Mouse (Mus musculus) right cerebral cortex, adult 18-20 months (tissue): Measurements from ENCODE around the gene Olfr630.
"Not testable (repeated sequence)": the region's sequence is repeated elsewhere in the genome, so short reads cannot be mapped to it uniquely, and the experiment has no call there.

ENCODE experiments used
- DNase-seq: peaks from one replicate; pipeline ENCODE4 v3.0.0; 2022; ENCODE audit warnings: mixed read lengths

Gene Olfr630

DNA sequence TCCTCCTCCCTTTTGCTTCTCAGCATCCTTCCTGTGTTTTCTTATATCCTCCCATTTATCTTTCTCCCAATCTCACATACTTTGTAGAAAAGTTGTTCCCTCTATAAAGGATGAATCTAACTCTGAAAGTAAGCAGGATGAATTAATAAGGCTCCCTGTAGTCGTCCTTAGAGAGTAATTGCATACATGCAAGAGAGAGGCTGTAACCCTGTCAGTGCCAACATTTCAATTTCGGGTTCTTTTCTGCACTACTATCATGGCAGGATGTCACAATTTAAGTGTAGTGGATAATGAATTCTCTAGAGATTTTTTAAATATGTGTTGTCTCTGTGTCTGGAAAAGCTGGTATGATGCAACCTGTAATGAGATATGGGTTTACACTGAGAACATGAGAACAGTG is at the start of gene Olfr630:
Gene Olfr630 (minus strand): TSS at position 101 of the 400 bp plus-strand sequence.
- DNase-seq: no peak

GRCm38 (mm10) chr7:103806856-103807255 is 49.7 kb upstream of the Olfr630 start:
- peak; percentile 13 for DNase-seq

GRCm38 (mm10) chr7:103792669-103793388 is 35.7 kb upstream of the Olfr630 start:
- DNase-seq: no peak

DNA sequence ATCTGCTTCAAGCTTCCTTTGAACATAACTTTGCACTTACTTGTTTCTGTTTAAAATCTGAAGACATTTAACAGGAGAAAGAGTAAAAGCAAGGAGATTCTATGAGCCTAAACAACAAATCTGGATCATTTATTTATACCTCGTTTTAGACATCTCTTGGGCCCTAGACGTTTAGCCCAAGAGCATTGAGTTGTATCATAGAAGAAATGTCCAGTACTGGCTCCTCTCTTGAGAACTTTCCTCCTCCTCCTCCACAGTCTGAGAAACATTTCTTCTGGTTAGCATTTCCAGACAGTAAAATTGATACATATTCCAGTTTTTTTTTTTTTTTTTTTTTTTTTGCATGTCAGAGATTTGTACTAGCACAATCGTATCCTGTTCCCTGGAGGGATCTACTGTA is 34.6 kb upstream of the Olfr630 start, which contains the start of gene Olfr67:
Gene Olfr67 (minus strand): TSS at position 101 of the 400 bp plus-strand sequence.
- DNase-seq: no peak

GRCm38 (mm10) chr7:103779598-103779997 is 22.5 kb upstream of the Olfr630 start, which contains the start of gene Olfr68:
Olfr68 (minus strand) TSS chr7:103779698.
- DNase-seq: no peak

DNA sequence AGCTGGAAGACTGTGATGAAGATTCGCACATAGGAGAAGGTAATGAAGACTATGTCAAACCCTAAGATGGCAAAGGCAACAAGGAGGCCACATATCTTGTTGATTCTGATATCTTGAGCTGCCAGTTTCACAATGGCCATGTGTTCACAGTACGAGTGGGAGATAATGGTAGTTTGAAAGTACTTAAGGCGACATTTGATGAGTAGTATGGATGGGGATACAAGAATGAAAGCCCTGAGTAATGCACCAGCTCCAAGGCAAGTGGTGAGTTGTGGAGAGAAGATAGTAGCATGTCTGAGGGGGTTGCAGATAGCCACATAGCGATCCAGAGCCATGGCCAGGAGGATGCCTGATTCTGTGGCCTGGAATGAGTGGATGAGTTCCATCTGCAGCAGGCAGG is 20.5 kb upstream of the Olfr630 start:
- not testable (repeated sequence) for DNase-seq

- no peak for DNase-seq
These were observed 14.4 kb upstream of the Olfr630 start, which contains the start of gene Olfr69 for GRCm38 (mm10) chr7:103771494-103771893. Olfr69 (minus strand) TSS chr7:103771594.

DNA sequence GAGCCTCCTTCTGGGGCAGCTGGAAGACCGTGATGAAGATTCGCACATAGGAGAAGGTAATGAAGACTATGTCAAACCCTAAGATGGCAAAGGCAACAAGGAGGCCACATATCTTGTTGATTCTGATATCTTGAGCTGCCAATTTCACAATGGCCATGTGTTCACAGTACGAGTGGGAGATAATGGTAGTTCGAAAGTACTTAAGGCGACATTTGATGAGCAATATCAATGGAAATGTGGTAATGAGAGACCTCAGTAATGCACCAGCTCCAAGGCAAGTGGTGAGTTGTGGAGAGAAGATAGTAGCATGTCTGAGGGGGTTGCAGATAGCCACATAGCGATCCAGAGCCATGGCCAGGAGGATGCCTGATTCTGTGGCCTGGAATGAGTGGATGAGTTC is 10.6 kb upstream of the Olfr630 start:
- not testable (repeated sequence) for DNase-seq

DNA sequence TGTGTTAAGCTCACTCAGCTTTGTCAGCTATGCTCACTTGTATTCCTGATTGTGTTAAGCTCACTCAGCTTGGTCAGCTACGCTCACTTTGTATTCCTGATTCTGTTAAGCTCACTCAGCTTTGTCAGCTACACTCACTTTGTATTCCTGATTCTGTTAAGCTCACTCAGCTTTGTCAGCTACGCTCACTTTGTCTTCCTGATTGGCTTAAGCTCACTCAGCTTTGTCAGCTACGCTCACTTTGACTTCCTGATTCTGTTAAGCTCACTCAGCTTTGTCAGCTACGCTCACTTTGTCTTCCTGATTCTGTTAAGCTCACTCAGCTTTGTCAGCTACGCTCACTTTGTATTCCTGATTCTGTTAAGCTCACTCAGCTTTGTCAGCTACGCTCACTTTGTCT is 5.1 kb upstream of the Olfr630 start:
- DNase-seq: not testable (repeated sequence)

GRCm38 (mm10) chr7:103744843-103745242 is 12.3 kb downstream of the Olfr630 start, which contains the start of gene Olfr629:
Olfr629 (minus strand) TSS chr7:103744943.
- DNase-seq: no peak

- DNase-seq: no peak
These were observed 27.1 kb downstream of the Olfr630 start, which contains the start of gene Olfr628 for GRCm38 (mm10) chr7:103730074-103730473. Olfr628 (plus strand) TSS chr7:103730374.

DNA sequence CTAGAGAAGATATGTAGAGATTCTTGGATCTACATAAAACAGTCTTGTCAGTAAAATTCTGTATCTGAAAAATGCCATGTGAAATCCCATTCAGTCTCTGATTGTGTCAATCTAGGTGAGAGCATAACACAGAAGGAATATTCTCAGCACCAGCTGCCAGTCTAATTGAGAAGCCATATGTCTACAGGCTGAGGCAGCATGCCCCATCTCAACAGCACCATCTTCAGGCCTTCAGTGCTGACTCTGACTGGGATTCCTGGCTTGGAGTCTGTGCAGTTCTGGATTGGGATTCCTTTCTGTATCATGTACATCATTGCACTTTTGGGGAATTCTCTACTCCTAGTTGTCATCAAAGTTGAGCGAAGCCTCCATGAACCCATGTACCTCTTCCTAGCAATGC is 40.7 kb downstream of the Olfr630 start:
- DNase-seq: not testable (repeated sequence)

GRCm38 (mm10) chr7:103714371-103714770 is 42.8 kb downstream of the Olfr630 start, which contains the start of gene Olfr243:
Olfr243 (plus strand) TSS chr7:103714671.
- no peak for DNase-seq

GRCm38 (mm10) chr7:103712024-103712423 is 45.1 kb downstream of the Olfr630 start:
- DNase-seq: no peak
